Comparison of ENCODE assay signal across 8 mouse cellular contexts in the genomic region with DNA sequence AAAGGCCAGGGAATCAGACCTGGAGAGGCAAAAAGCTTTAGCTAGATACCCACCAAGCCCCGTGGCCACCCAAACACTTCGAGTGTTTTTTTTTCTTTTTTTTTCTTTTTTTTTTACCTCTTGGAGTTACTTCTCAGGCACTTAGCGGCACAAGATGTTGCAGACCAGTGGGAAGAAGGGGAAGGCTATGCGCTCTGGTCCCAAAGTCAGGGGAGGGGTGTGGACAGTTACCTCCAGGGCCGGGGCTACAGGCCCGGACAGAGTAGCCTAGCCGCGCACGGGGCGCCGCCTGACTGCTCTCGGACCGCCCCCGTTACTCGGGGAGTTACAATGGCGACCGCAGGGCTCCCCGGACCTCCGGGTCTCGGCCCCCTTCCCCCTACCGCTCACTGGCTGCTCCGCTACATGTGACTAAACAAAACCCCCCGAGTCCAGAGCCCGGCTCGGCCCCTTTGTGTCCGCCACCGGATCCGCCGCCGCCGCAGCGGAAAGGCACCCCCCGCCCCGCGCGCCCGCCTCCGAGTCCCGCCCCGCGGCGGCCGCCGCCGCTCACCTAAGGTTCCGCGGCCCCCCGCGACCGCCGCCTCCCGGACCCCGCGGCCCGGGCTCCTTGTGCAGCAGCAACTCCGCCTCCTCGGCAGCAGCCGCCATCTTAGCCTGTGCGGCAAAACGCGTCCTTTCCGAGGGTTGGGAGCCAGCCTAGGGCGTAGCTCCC. TPM values are rescaled to one million over a fixed set of nuclear protein-coding genes. Genes with fewer than 3 reads are reported as not detected.
DNase-seq lines count a peak whose midpoint lies in the region; ATAC-seq and TF ChIP-seq lines count a peak whose summit lies in the region.

No protein-coding gene starts in this region.

- H3K27me3 ChIP-seq in hindbrain, embryonic 16.5 days (replicated peaks; ENCODE audit: control insufficient read depth, insufficient read depth, low read length) = no peaks in the 10 kb centered on the region
- H3K27me3 ChIP-seq in limb, embryonic 14.5 days (ENCODE audit: control insufficient read depth, insufficient read depth, low read length) = no peaks in the 10 kb centered on the region
- H3K27me3 ChIP-seq in midbrain, embryonic 14.5 days (ENCODE audit: control insufficient read depth, insufficient read depth, low read length) = no peaks in the 10 kb centered on the region
- no peaks in the 10 kb centered on the region for H3K27me3 ChIP-seq in stomach, embryonic 14.5 days (ENCODE audit: control insufficient read depth, insufficient read depth, low read length)

- ATAC-seq in hindbrain, embryonic 16.5 days = peak; percentile 93
- peak; percentile 88 for ATAC-seq in limb, embryonic 14.5 days (ENCODE audit: low FRiP score, low read depth)
- peak; percentile 90 for ATAC-seq in midbrain, embryonic 14.5 days (ENCODE audit: low FRiP score, low TSS enrichment)
- peak; percentile 87 for ATAC-seq in stomach, embryonic 14.5 days (ENCODE audit: insufficient number of reproducible peaks, insufficient read depth, low FRiP score, low read depth)

- peaks cover 2% of the 10 kb centered on the region; the same call in 1 of the 2 replicates for H3K4me1 ChIP-seq in brown adipose tissue, adult 24 weeks (ENCODE audit: control insufficient read depth, insufficient read depth, insufficient read length, low read length)
- peaks cover 20% of the 10 kb centered on the region for H3K4me1 ChIP-seq in hindbrain, embryonic 16.5 days (ENCODE audit: control insufficient read depth, insufficient read depth, low read depth, low read length)
- peaks cover 10% of the 10 kb centered on the region for H3K4me1 ChIP-seq in limb, embryonic 14.5 days (ENCODE audit: control insufficient read depth, insufficient read depth, low read length)
- H3K4me1 ChIP-seq in midbrain, embryonic 14.5 days (ENCODE audit: control insufficient read depth, insufficient read depth, low read length) = peaks cover 21% of the 10 kb centered on the region
- H3K4me1 ChIP-seq in stomach, embryonic 14.5 days (ENCODE audit: control insufficient read depth, insufficient read depth, low read length) = peaks cover 11% of the 10 kb centered on the region; the same call in 1 of the 2 replicates

- peak overlapping the region; percentile 68 for H3K4me3 ChIP-seq in brown adipose tissue, adult 24 weeks (ENCODE audit: insufficient read depth, low read depth, low read length)
- peak overlapping the region; percentile 90 for H3K4me3 ChIP-seq in hindbrain, embryonic 16.5 days (ENCODE audit: low read length)
- peak overlapping the region; percentile 86 for H3K4me3 ChIP-seq in limb, embryonic 14.5 days (replicated peaks; ENCODE audit: low read length)
- H3K4me3 ChIP-seq in midbrain, embryonic 14.5 days (replicated peaks; ENCODE audit: low read depth, low read length) = peak overlapping the region; percentile 86
- peak overlapping the region; percentile 81 for H3K4me3 ChIP-seq in stomach, embryonic 14.5 days (ENCODE audit: low read depth, low read length)

- peak overlapping the region; percentile 99 for H3K9ac ChIP-seq in hindbrain, embryonic 16.5 days (ENCODE audit: low read depth, low read length)
- peak overlapping the region; percentile 98 for H3K9ac ChIP-seq in limb, embryonic 14.5 days (ENCODE audit: low read depth, low read length, severe bottlenecking)
- H3K9ac ChIP-seq in midbrain, embryonic 14.5 days (replicated peaks; ENCODE audit: low read length) = peak overlapping the region; percentile 95
- H3K9ac ChIP-seq in stomach, embryonic 14.5 days (replicated peaks; ENCODE audit: low read depth, low read length) = peak overlapping the region; percentile 97

- H3K9me3 ChIP-seq in hindbrain, embryonic 16.5 days (ENCODE audit: control insufficient read depth, low read length) = no peaks in the 10 kb centered on the region
- no peaks in the 10 kb centered on the region for H3K9me3 ChIP-seq in limb, embryonic 14.5 days (ENCODE audit: control insufficient read depth, low read length)
- H3K9me3 ChIP-seq in midbrain, embryonic 14.5 days (ENCODE audit: control insufficient read depth, low read length) = no peaks in the 10 kb centered on the region
- H3K9me3 ChIP-seq in stomach, embryonic 14.5 days (ENCODE audit: control insufficient read depth, low read depth, low read length) = no peaks in the 10 kb centered on the region

- H3K27ac ChIP-seq in brown adipose tissue, adult 24 weeks (replicated peaks; ENCODE audit: low read depth, low read length) = peak overlapping the region; percentile 75
- H3K27ac ChIP-seq in hindbrain, embryonic 16.5 days (ENCODE audit: low read depth, low read length) = peak overlapping the region; percentile 99
- peak overlapping the region; percentile 99 for H3K27ac ChIP-seq in limb, embryonic 14.5 days (replicated peaks; ENCODE audit: low read depth, low read length)
- peak overlapping the region; percentile 99 for H3K27ac ChIP-seq in midbrain, embryonic 14.5 days (replicated peaks; ENCODE audit: low read depth, low read length)
- peak overlapping the region; percentile 99 for H3K27ac ChIP-seq in stomach, embryonic 14.5 days (ENCODE audit: low read length)

- WGBS in hindbrain, embryonic 16.5 days = under 1% methylated on average over 59 of the region's 63 CpGs
- WGBS in limb, embryonic 14.5 days = 5% methylated on average over 39 of the region's 63 CpGs
- WGBS in midbrain, embryonic 14.5 days = under 1% methylated on average over 53 of the region's 63 CpGs
- 1% methylated on average over 62 of the region's 63 CpGs for WGBS in stomach, embryonic 14.5 days

- no peak for TF ChIP-seq POLR2A in limb, embryonic 14.5 days (IDR thresholded peaks at IDR 0.05; ENCODE audit: borderline replicate concordance, extremely low read depth, insufficient read depth, insufficient read length)

- H3K4me2 ChIP-seq in hindbrain, embryonic 16.5 days (ENCODE audit: low read length) = peak overlapping the region; percentile 92
- peak overlapping the region; percentile 50 for H3K4me2 ChIP-seq in limb, embryonic 14.5 days (replicated peaks; ENCODE audit: low read depth, low read length, severe bottlenecking)
- H3K4me2 ChIP-seq in midbrain, embryonic 14.5 days (ENCODE audit: low read length) = peak overlapping the region; percentile 64
- peak overlapping the region; percentile 82 for H3K4me2 ChIP-seq in stomach, embryonic 14.5 days (replicated peaks; ENCODE audit: low read depth, low read length)

- no peaks in the 10 kb centered on the region for H3K36me3 ChIP-seq in hindbrain, embryonic 16.5 days (ENCODE audit: control insufficient read depth, insufficient read depth, low read length)
- H3K36me3 ChIP-seq in limb, embryonic 14.5 days (ENCODE audit: control insufficient read depth, insufficient read depth, low read length) = peaks cover 8% of the 10 kb centered on the region
- H3K36me3 ChIP-seq in midbrain, embryonic 14.5 days (ENCODE audit: control insufficient read depth, insufficient read depth, low read length) = no peaks in the 10 kb centered on the region
- H3K36me3 ChIP-seq in stomach, embryonic 14.5 days (ENCODE audit: control insufficient read depth, insufficient read depth, low read length) = no peaks in the 10 kb centered on the region

- DNase-seq in cerebellum, adult 11 months = peak; percentile 47
- no peak for DNase-seq in cerebellum, postnatal 36 days
- DNase-seq in frontal cortex, postnatal 36 days (ENCODE audit: low spot score in 2 of 2) = peak; percentile 45 to 51
- DNase-seq in limb, embryonic 14.5 days (ENCODE audit: low spot score) = peak; percentile 81
- DNase-seq in midbrain, embryonic 14.5 days = peak; percentile 86

RNA-seq across cellular contexts. Expression of a gene that starts 1.2 kb away (rescaled TPM):
- 7.5 and 17.4 TPM in 2 replicates for polyA plus RNA-seq in brown adipose tissue, adult 24 weeks (2012; ENCODE audit: insufficient read depth, insufficient read length, missing spikeins)
- polyA plus RNA-seq in hindbrain, embryonic 16.5 days (2015; fragmentation: Nextera tagmentation; extraction: Ambion mirVana) = 54.5 and 55.5 TPM in 2 replicates
- polyA plus RNA-seq in limb, embryonic 14.5 days (2012; rRNA removed) = 38.9 and 39.2 TPM in 2 replicates
- polyA plus RNA-seq in limb, embryonic 14.5 days (2014; fragmentation: Nextera tagmentation; extraction: Ambion mirVana) = 85.4 and 96.9 TPM in 2 replicates
- 114 and 116 TPM in 2 replicates for polyA plus RNA-seq in midbrain, embryonic 14.5 days (2014; fragmentation: Nextera tagmentation; extraction: Ambion mirVana)
- 109 and 115 TPM in 2 replicates for polyA plus RNA-seq in stomach, embryonic 14.5 days (2014; fragmentation: Nextera tagmentation; extraction: Ambion mirVana)

Comparison
In these comparisons a context has a peak if more than half of its experiments do, and no peak if none do; other contexts are left out.
1. DNase-seq: peak in cerebellum, adult 11 months (single experiment), frontal cortex, postnatal 36 days (2 of 2), limb, embryonic 14.5 days (single experiment) and midbrain, embryonic 14.5 days (single experiment); none in cerebellum, postnatal 36 days (0 of 2).
2. Peak in every context shown above with its lines, with median percentiles within 50 percentile points of each other: H3K27ac ChIP-seq, H3K4me3 ChIP-seq, ATAC-seq, H3K4me2 ChIP-seq and H3K9ac ChIP-seq.